Mouse (Mus musculus) neural tube, embryonic 14.5 days (tissue): Measurements from ENCODE around the gene Ecel1. TPM values are rescaled to one million over a fixed set of nuclear protein-coding genes. Genes with fewer than 3 reads are reported as not detected.
A peak's percentile ranks its signal among the peaks of the same experiment; 100 is the strongest.

ENCODE experiments used
- ATAC-seq: fragments of 200-750 bp; cut with Nextera tagmentation; 2 replicates; pipeline ENCODE4 v1.8.0; 2017; ENCODE audit warnings: low read depth, mild to moderate bottlenecking, moderate TSS enrichment, moderate library complexity
- H3K27ac ChIP-seq: fragments of 300-500 bp; sonication (generic); 2 replicates; pipeline ENCODE4 v1.5.1; 2014; ENCODE audit warnings: low read depth, mild to moderate bottlenecking, control low read depth, low read length, moderate library complexity, mixed read lengths
- H3K27me3 ChIP-seq: fragments of 300-500 bp; sonication (generic); 2 replicates; pipeline ENCODE4 v1.6.1; 2014; ENCODE audit warnings: low read length; ENCODE audit not compliant: control insufficient read depth, insufficient read depth
- H3K36me3 ChIP-seq: fragments of 300-500 bp; sonication (generic); 2 replicates; pipeline ENCODE4 v1.6.1; 2014; ENCODE audit warnings: low read length, mixed read lengths; ENCODE audit not compliant: control insufficient read depth, insufficient read depth
- H3K4me1 ChIP-seq: fragments of 300-500 bp; sonication (generic); 2 replicates; pipeline ENCODE4 v1.6.1; 2014; ENCODE audit warnings: low read length; ENCODE audit not compliant: control insufficient read depth, insufficient read depth
- H3K4me2 ChIP-seq: fragments of 300-500 bp; sonication (generic); 2 replicates; pipeline ENCODE4 v1.6.1; 2014; ENCODE audit warnings: mild to moderate bottlenecking, low read depth, low read length, control low read depth
- H3K4me3 ChIP-seq: fragments of 300-500 bp; sonication (generic); 2 replicates; pipeline ENCODE4 v1.5.1; 2014; ENCODE audit warnings: low read depth, low read length, control low read depth, mixed read lengths
- H3K9ac ChIP-seq: fragments of 300-500 bp; sonication (generic); replicated peaks from 2 replicates; pipeline ENCODE4 v1.6.1; 2014; ENCODE audit warnings: low read depth, mild to moderate bottlenecking, control low read depth, low read length, mixed read lengths
- H3K9me3 ChIP-seq: fragments of 300-500 bp; sonication (generic); 2 replicates; pipeline ENCODE4 v1.6.1; 2016; ENCODE audit warnings: low read length; ENCODE audit not compliant: control insufficient read depth
- WGBS: fragments of 180-500 bp; shearing (Covaris S2); extraction: QIAGEN DNeasy Blood & Tissue Kit; methylation state at CpG from one replicate; pipeline ENCODE4 v1.1.7; 2014; 5-methylcytosine and 5-hydroxymethylcytosine counted together
- polyA plus RNA-seq: library from polyadenylated mRNA; unstranded; fragments of >200 nt; fragmentation: Nextera tagmentation; extraction: Ambion mirVana; gene quantifications from 2 replicates; pipeline ENCODE4 v1.2.1, GENCODE M21; 2014

The Ecel1 gene
- 60.2 and 64.9 TPM in 2 replicates for polyA plus RNA-seq

DNA sequence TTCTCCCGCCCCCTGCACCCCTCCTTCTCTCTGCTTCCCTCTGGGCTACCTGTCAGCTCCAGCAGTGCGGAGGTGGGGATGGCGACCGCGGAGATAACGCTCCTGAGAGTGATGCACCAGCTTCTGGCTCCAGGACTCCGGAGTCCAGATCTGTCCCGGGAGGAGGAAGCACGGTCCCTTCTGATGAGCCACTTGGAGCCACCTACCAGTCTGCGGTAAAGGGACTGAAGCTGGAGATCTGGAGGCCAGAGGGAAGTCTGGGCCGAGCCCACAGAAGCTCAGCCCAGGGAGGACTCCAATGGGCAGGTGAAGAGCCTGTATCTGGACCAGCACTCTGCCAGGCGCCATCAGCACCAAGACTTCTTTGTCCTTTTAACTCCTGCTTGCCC lies at the start of gene Ecel1:
Gene Ecel1 (minus strand): TSS at position 323 of the 389 bp plus-strand sequence.
- no peak for ATAC-seq
- H3K4me2 ChIP-seq: peak within 1 kb of the TSS; percentile 66
- 1% methylated on average over 11 of the region's 12 CpGs for WGBS
- H3K27me3 ChIP-seq: peaks cover 62% of the 10 kb centered on the region
- no peaks in the 10 kb centered on the region for H3K36me3 ChIP-seq
- H3K9ac ChIP-seq: peak within 1 kb of the TSS; percentile 62
- peak within 1 kb of the TSS; percentile 45 for H3K4me3 ChIP-seq
- 0 out of 2 replicates have a peak, but pooled peaks cover 6% of the 10 kb centered on the region for H3K4me1 ChIP-seq
- peak within 1 kb of the TSS; percentile 52; the same call in 1 of the 2 replicates for H3K27ac ChIP-seq
- H3K9me3 ChIP-seq: no peaks in the 10 kb centered on the region

- 56% methylated on average over 3 of the region's 3 CpGs for WGBS
- ATAC-seq: no peak
Measured at GRCm38 (mm10) chr1:87205502-87205901, 49.2 kb upstream of the Ecel1 start.

DNA sequence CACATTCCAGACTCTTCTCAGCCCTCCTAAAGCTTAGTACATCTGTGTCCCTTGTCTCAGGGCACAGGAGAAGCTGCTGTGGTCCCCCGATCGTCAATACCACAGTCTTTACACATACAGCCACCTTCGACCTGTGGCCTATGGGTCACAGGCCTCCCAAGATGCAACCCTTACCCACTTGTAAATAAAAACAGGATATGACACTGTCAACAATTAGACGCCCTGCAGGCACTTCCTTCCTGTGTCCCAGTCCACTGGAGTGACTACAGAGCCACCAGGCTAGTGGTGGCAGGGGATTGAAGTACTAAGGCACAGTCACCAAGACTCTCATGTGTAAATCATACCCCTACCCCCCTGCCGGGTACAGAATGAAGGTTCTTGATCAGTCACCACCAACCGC lies 48.7 kb upstream of the Ecel1 start:
- 63% methylated on average over 6 of the region's 6 CpGs for WGBS
- no peak for ATAC-seq

More at GRCm38 (mm10) chr1:87205502-87205901, 49.2 kb upstream of the Ecel1 start:
- no peak overlapping the region for H3K9ac ChIP-seq
- H3K4me1 ChIP-seq: no peaks in the 10 kb centered on the region
- H3K27ac ChIP-seq: no peak overlapping the region
- no peaks in the 10 kb centered on the region for H3K27me3 ChIP-seq
- no peak overlapping the region for H3K4me3 ChIP-seq
- no peak overlapping the region for H3K4me2 ChIP-seq
- H3K9me3 ChIP-seq: no peaks in the 10 kb centered on the region
- no peaks in the 10 kb centered on the region for H3K36me3 ChIP-seq

DNA sequence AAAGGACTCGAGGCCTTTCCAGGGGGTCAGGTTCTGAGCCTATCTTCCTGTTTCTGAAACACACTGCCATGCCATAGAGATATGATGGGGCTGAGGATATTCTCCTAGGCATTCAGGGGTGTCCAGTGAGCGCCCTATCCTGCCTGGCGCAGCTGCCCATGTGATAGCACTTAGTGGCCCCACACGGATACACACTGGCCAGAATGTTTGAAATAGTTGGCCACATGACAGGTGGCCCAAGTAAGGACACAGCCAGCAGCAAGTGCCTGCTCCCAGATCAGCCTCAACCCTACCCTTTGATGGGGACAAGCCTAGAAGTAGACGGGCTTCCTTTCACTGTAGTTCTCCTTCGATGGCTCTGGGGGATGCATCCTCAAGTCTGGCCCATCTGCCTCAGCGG lies 48.1 kb upstream of the Ecel1 start, which contains the start of gene Chrng:
Gene Chrng (plus strand): TSS at position 193 of the 400 bp plus-strand sequence.
- no peaks in the 10 kb centered on the region for H3K4me1 ChIP-seq
- no peaks in the 10 kb centered on the region for H3K27me3 ChIP-seq
- H3K4me2 ChIP-seq: no peak within 1 kb of the TSS
- H3K27ac ChIP-seq: no peak within 1 kb of the TSS
- H3K4me3 ChIP-seq: no peak within 1 kb of the TSS
- no peak within 1 kb of the TSS for H3K9ac ChIP-seq
- ATAC-seq: no peak
- H3K9me3 ChIP-seq: no peaks in the 10 kb centered on the region
- no peaks in the 10 kb centered on the region for H3K36me3 ChIP-seq
- 91% methylated on average over 7 of the region's 7 CpGs for WGBS

More for the DNA sequence above, 48.7 kb upstream of the Ecel1 start:
- H3K9ac ChIP-seq: no peak overlapping the region
- no peak overlapping the region for H3K4me2 ChIP-seq
- H3K4me1 ChIP-seq: no peaks in the 10 kb centered on the region
- H3K27ac ChIP-seq: no peak overlapping the region
- H3K27me3 ChIP-seq: no peaks in the 10 kb centered on the region
- no peak overlapping the region for H3K4me3 ChIP-seq
- H3K36me3 ChIP-seq: no peaks in the 10 kb centered on the region
- H3K9me3 ChIP-seq: no peaks in the 10 kb centered on the region

- no peaks in the 10 kb centered on the region for H3K27me3 ChIP-seq
Measured at GRCm38 (mm10) chr1:87203779-87204178, 47.5 kb upstream of the Ecel1 start.

DNA sequence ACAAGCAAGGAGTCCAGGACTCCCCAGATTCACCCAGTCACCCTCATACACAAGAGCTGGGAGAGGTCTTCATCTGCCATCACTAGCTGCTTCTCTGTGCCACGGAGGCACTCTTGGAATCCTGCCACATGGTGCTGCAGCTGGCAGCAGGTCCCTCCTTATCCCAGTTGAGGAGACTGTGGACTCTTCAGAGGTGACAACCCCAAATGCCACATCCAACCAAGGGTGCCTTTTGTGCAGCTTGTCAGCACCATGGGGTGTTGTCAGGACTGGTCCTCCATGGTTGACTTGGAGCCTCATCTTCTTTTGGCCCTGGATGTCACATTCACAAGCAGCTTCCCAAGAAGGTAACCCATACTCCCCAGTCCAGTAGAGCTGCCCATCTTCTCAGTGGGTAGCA lies 45.5 kb upstream of the Ecel1 start:
- H3K4me3 ChIP-seq: no peak overlapping the region
- H3K27me3 ChIP-seq: no peaks in the 10 kb centered on the region
- H3K27ac ChIP-seq: no peak overlapping the region
- H3K9me3 ChIP-seq: no peaks in the 10 kb centered on the region
- H3K9ac ChIP-seq: no peak overlapping the region
- no peak for ATAC-seq
- no peak overlapping the region for H3K4me2 ChIP-seq
- 40% methylated on average over 1 of the region's 1 CpGs for WGBS
- no peaks in the 10 kb centered on the region for H3K4me1 ChIP-seq
- no peaks in the 10 kb centered on the region for H3K36me3 ChIP-seq

More at GRCm38 (mm10) chr1:87203779-87204178, 47.5 kb upstream of the Ecel1 start:
- Histone ChIP-seq H3K36me3 (no peaks in the 10 kb centered on the region), H3K9ac (no peak overlapping the region), H3K4me1 (no peaks in the 10 kb centered on the region), H3K27ac (no peak overlapping the region), H3K9me3 (no peaks in the 10 kb centered on the region), H3K4me3 (no peak overlapping the region), H3K4me2 (no peak overlapping the region)
- WGBS: 84% methylated on average over 5 of the region's 5 CpGs
- no peak for ATAC-seq

- WGBS: 71% methylated on average over 2 of the region's 2 CpGs
- no peak overlapping the region for H3K27ac ChIP-seq
- no peak overlapping the region for H3K9ac ChIP-seq
- no peak overlapping the region for H3K4me2 ChIP-seq
- ATAC-seq: no peak
- H3K4me3 ChIP-seq: no peak overlapping the region
- H3K4me1 ChIP-seq: no peaks in the 10 kb centered on the region
- no peaks in the 10 kb centered on the region for H3K36me3 ChIP-seq
- H3K9me3 ChIP-seq: no peaks in the 10 kb centered on the region
- H3K27me3 ChIP-seq: no peaks in the 10 kb centered on the region
Measured at GRCm38 (mm10) chr1:87200811-87201210, 44.5 kb upstream of the Ecel1 start.

- Histone ChIP-seq H3K27ac (no peak overlapping the region), H3K9ac (no peak overlapping the region), H3K4me3 (no peak overlapping the region), H3K4me2 (no peak overlapping the region), H3K9me3 (no peaks in the 10 kb centered on the region), H3K36me3 (no peaks in the 10 kb centered on the region), H3K4me1 (no peaks in the 10 kb centered on the region), H3K27me3 (no peaks in the 10 kb centered on the region)
- 82% methylated on average over 12 of the region's 12 CpGs for WGBS
- no peak for ATAC-seq
Measured at GRCm38 (mm10) chr1:87198119-87199065, 42.1 kb upstream of the Ecel1 start.

- no peaks in the 10 kb centered on the region for H3K9me3 ChIP-seq
- 85% methylated on average over 9 of the region's 9 CpGs for WGBS
Measured at GRCm38 (mm10) chr1:87197296-87197695, 41.0 kb upstream of the Ecel1 start.

More at GRCm38 (mm10) chr1:87197296-87197695, 41.0 kb upstream of the Ecel1 start:
- H3K9ac ChIP-seq: no peak overlapping the region
- H3K27me3 ChIP-seq: no peaks in the 10 kb centered on the region
- no peaks in the 10 kb centered on the region for H3K4me1 ChIP-seq
- no peak for ATAC-seq
- H3K4me2 ChIP-seq: no peak overlapping the region
- no peak overlapping the region for H3K27ac ChIP-seq
- H3K4me3 ChIP-seq: no peak overlapping the region
- H3K36me3 ChIP-seq: no peaks in the 10 kb centered on the region
